Mouse (Mus musculus) limb, embryonic 15.5 days (tissue): ENCODE data around the gene Cage1. TPM values are rescaled to one million over a fixed set of nuclear protein-coding genes. Genes with fewer than 3 reads are reported as not detected.

Experiments
- ATAC-seq: fragments of 200-750 bp; cut with Nextera tagmentation; 2 replicates; pipeline ENCODE4 v1.8.0; 2017; ENCODE audit warnings: low read depth, moderate TSS enrichment; ENCODE audit not compliant: insufficient number of reproducible peaks, low FRiP score, low TSS enrichment
- H3K27ac ChIP-seq: fragments of 300-500 bp; sonication (generic); 2 replicates; pipeline ENCODE4 v1.5.1; 2015; ENCODE audit warnings: moderate library complexity, mild to moderate bottlenecking, inconsistent platforms
- H3K27me3 ChIP-seq: fragments of 300-500 bp; sonication (generic); 2 replicates; pipeline ENCODE4 v1.6.1; 2015; ENCODE audit warnings: inconsistent platforms
- H3K36me3 ChIP-seq: fragments of 300-500 bp; sonication (generic); 2 replicates; pipeline ENCODE4 v1.6.1; 2015; ENCODE audit warnings: inconsistent platforms
- H3K4me1 ChIP-seq: fragments of 300-500 bp; sonication (generic); 2 replicates; pipeline ENCODE4 v1.6.1; 2015; ENCODE audit warnings: inconsistent platforms
- H3K4me2 ChIP-seq: fragments of 300-500 bp; sonication (generic); 2 replicates; pipeline ENCODE4 v1.6.1; 2015; ENCODE audit warnings: mild to moderate bottlenecking, inconsistent platforms
- H3K4me3 ChIP-seq: fragments of 300-500 bp; sonication (generic); 2 replicates; pipeline ENCODE4 v1.5.1; 2015; ENCODE audit warnings: mild to moderate bottlenecking, inconsistent platforms
- H3K9ac ChIP-seq: fragments of 300-500 bp; sonication (generic); 2 replicates; pipeline ENCODE4 v1.6.1; 2015; ENCODE audit warnings: inconsistent platforms
- H3K9me3 ChIP-seq: fragments of 300-500 bp; sonication (generic); 2 replicates; pipeline ENCODE4 v1.6.1; 2016; ENCODE audit warnings: inconsistent platforms
- WGBS: fragments of 180-500 bp; shearing (Covaris S2); methylation state at CpG from one replicate; pipeline ENCODE4 v1.1.7; 2015; 5-methylcytosine and 5-hydroxymethylcytosine counted together
- polyA plus RNA-seq: library from polyadenylated mRNA; unstranded; fragments of >200 nt; fragmentation: Nextera tagmentation; extraction: Ambion mirVana; gene quantifications from 2 replicates; pipeline ENCODE4 v1.2.1, GENCODE M21; 2015

Cage1 gene
- polyA plus RNA-seq, result 0.78 and 1.0 TPM in 2 replicates

DNA sequence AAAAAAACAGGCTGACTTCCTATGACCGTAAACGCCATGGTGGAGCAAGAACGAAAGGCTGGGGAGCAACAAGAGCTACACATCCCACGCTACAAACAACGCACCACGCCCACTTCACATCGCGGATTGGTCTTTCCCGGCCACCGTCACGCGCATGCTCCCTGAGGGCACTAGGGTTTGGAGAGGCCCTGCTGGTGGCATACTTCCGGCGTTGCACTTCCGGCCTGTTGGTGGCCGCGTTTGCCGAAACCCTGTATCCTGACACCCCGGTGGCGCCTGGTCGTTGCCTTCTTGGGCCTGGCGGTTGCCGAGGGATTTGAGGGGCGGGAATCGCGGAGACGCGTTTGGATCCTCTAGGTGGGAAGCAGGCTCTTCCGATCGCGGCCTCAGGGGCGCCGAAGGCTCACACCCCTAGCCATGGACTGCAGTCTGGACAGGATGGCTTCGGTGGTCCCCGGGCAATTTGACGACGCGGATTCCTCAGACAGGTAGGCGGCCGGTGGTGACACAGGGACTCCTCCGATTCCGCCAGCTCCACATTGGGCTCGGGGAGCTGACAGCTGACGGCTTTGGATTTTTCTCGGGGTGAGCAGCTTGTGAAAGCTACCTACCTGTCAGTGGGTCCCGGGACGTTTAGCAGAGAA, at the start of gene Cage1:
Gene Cage1, minus strand, starts transcription at position 26 of the 644 bp plus-strand sequence.
- Histone ChIP-seq H3K9me3 (no peaks in the 10 kb centered on the region), H3K4me3 (peak within 1 kb of the TSS; percentile 65), H3K36me3 (peaks cover 25% of the 10 kb centered on the region), H3K9ac (peak within 1 kb of the TSS; percentile 67), H3K27ac (peak within 1 kb of the TSS; percentile 80), H3K4me1 (peaks cover 16% of the 10 kb centered on the region), H3K27me3 (no peaks in the 10 kb centered on the region), H3K4me2 (peak within 1 kb of the TSS; percentile 81)
- peak; percentile 92 for ATAC-seq
- WGBS, result under 1% methylated on average over 47 of the region's 47 CpGs

DNA sequence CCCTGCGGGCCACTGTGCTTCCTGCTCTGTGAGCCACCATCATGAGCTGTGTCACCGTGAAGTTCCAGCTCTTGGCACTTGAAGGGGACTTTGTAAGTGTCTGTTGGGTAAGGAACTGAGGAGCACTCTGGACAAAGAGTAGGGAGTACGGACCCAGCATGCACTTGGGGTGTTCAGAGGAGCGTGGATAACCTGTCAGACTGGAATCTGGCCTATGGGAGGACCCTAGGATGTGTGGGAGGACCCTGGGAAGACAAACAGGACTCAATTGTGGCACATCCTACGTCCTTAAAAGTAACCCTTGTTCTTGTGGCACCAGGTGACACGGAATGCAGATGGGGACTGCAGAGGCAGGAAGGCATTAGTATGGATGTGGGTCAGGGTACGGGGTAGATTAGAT, 44.3 kb upstream of the Cage1 start:
- no peaks in the 10 kb centered on the region for H3K9me3 ChIP-seq
- WGBS, result 72% methylated on average over 7 of the region's 7 CpGs
- H3K27me3 ChIP-seq, result no peaks in the 10 kb centered on the region
- ATAC-seq, result no peak
- peak overlapping the region; percentile 67 for H3K27ac ChIP-seq
- H3K4me3 ChIP-seq, result no peak overlapping the region
- H3K4me2 ChIP-seq, result no peak overlapping the region
- 0 out of 2 replicates have a peak, but pooled peaks cover 7% of the 10 kb centered on the region for H3K4me1 ChIP-seq
- H3K9ac ChIP-seq, result no peak overlapping the region
- H3K36me3 ChIP-seq, result no peaks in the 10 kb centered on the region

DNA sequence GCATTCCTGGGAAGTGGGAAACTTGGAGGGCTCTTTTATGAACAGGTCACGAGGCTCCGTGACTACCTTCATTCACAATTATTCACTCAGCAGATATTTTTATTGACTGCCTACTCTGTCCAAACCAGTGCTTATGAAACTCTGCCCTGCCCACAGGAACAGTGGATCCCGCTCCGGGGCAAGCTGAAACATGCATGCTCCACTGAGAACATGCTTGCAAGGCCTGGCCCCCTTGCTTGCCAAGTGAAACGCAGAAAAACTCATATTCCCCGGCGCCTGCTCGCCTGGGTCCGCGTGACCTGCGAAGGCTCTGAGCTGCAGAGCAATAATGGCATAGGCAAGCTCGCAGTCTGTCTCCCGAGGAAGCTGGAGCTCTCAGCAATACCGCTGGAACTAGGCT, 43.9 kb upstream of the Cage1 start:
- no peak overlapping the region for H3K4me3 ChIP-seq
- peak overlapping the region; percentile 67 for H3K27ac ChIP-seq
- ATAC-seq, result no peak
- no peaks in the 10 kb centered on the region for H3K9me3 ChIP-seq
- no peaks in the 10 kb centered on the region for H3K27me3 ChIP-seq
- WGBS, result 61% methylated on average over 14 of the region's 14 CpGs
- no peak overlapping the region for H3K9ac ChIP-seq
- no peaks in the 10 kb centered on the region for H3K36me3 ChIP-seq
- 0 out of 2 replicates have a peak, but pooled peaks cover 7% of the 10 kb centered on the region for H3K4me1 ChIP-seq
- H3K4me2 ChIP-seq, result peak overlapping the region; percentile 8; the same call in 1 of the 2 replicates

DNA sequence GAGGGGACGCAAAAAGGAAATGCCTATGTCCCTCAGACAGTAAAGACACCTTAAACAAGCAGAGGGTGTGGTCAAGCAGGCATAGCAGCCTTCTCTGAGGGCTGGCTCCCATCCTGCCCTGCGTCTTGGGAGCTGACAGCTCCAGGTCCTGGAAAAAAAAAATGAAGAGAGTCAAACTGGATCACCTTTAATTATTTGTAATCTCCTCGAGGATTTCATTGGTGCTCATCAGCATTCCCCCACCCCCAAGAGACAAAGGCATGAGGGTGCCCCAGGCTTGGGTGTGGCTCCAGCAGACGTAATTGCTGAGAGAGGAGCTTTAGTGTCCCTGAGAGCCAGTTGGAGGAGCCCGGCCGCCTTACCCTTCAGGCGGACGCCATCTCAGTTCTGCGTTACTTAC, 43.1 kb upstream of the Cage1 start:
- Histone ChIP-seq H3K4me2 (peak overlapping the region; percentile 8; the same call in 1 of the 2 replicates), H3K9me3 (no peaks in the 10 kb centered on the region), H3K4me1 (0 out of 2 replicates have a peak, but pooled peaks cover 7% of the 10 kb centered on the region), H3K36me3 (no peaks in the 10 kb centered on the region), H3K27ac (no peak overlapping the region), H3K4me3 (no peak overlapping the region), H3K9ac (no peak overlapping the region), H3K27me3 (no peaks in the 10 kb centered on the region)
- 30% methylated on average over 9 of the region's 9 CpGs for WGBS
- no peak for ATAC-seq

DNA sequence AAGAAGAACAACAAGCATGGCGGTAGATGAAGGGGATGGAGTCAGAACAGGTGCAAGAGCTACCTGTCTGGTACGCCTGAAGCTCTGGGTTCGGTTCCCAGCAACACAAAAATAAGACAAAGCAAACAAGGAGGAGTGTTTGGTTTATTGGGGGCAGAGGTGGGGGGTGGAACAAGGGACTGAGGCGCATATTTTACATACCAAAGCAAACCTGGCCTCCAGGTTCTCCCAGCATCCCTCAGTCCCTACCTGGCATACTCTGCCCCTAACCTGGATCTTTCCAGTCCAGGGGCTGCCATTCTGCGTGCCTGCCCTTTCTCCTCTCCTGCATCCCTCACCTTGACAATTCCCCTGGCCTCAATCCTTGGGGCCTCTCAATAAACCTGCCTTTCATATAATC, 42.5 kb upstream of the Cage1 start:
- no peak overlapping the region for H3K27ac ChIP-seq
- WGBS, result 67% methylated on average over 5 of the region's 5 CpGs

DNA sequence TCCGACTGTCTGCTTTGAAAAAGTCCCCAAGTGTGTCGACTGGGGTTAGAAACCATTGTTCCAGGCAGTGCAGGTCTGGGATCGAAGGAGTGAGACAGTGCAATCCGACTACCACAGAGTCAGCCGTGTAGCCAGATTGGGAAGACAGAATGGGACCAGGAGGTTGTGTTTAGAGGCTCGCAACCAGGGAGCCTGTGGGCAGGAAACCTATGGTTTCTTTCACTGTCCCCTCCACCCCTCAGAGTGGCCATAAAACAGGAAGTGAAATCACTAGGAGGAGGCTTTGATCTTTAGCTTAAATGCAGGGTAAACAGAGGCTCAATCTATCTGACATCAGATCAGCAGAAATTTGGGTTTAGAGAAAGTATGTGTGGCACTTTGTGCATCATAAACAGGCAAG, 42.0 kb upstream of the Cage1 start:
- Histone ChIP-seq H3K9me3 (no peaks in the 10 kb centered on the region), H3K4me2 (no peak overlapping the region), H3K36me3 (no peaks in the 10 kb centered on the region), H3K27me3 (no peaks in the 10 kb centered on the region), H3K4me3 (no peak overlapping the region), H3K9ac (no peak overlapping the region), H3K4me1 (0 out of 2 replicates have a peak, but pooled peaks cover 7% of the 10 kb centered on the region), H3K27ac (no peak overlapping the region)
- WGBS, result 40% methylated on average over 6 of the region's 6 CpGs
- ATAC-seq, result no peak

More for the DNA sequence above, 42.5 kb upstream of the Cage1 start:
- H3K4me3 ChIP-seq, result no peak overlapping the region
- no peak overlapping the region for H3K9ac ChIP-seq
- H3K36me3 ChIP-seq, result no peaks in the 10 kb centered on the region
- ATAC-seq, result no peak
- H3K4me1 ChIP-seq, result 0 out of 2 replicates have a peak, but pooled peaks cover 7% of the 10 kb centered on the region
- H3K27me3 ChIP-seq, result no peaks in the 10 kb centered on the region
- no peak overlapping the region for H3K4me2 ChIP-seq
- H3K9me3 ChIP-seq, result no peaks in the 10 kb centered on the region

DNA sequence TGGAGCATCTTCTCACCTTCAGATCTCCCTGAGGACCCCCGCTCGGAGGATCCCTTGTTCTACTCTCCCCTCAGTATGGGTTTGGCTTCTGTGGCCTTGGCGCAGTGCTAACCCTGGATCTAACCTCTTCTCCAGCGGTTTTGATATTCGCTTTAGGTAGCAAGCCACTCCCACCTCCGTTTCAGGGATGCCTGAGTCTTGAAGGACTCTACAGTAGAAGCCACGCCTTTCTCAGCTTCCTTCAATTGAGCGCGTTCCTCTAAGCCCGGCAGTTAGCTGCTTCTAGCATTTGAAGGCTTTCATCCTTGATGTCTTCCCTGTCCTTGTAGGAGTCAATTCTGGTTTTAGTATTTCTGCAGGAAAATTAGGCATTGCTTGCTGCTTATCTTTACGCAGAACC, 40.2 kb upstream of the Cage1 start:
- ATAC-seq, result no peak
- Histone ChIP-seq H3K4me3 (no peak overlapping the region), H3K36me3 (no peaks in the 10 kb centered on the region), H3K27me3 (no peaks in the 10 kb centered on the region), H3K4me2 (no peak overlapping the region), H3K27ac (no peak overlapping the region), H3K9me3 (no peaks in the 10 kb centered on the region), H3K9ac (no peak overlapping the region), H3K4me1 (0 out of 2 replicates have a peak, but pooled peaks cover 7% of the 10 kb centered on the region)
- 17% methylated on average over 11 of the region's 11 CpGs for WGBS

DNA sequence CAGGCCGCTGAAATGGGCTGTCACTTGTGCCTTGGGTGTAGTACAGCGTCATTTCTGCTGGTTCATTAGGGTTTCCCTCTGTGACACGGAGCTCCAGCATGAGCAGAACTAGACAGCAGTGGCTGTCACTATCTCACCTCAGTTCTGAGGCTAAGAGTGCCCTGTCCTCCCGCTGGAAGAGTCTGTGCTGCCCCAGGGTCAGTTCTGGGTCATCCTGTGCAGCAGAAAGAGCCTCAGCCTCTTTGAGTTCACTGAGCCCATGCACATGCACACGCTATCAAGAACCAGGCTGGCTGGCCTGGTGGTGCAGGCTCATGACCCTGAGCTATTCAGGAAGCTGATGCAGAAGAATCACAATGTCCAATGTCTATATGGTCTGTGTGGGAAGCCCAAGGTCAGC, 37.5 kb upstream of the Cage1 start:
- Histone ChIP-seq H3K27ac (no peak overlapping the region), H3K4me1 (0 out of 2 replicates have a peak, but pooled peaks cover 9% of the 10 kb centered on the region), H3K9ac (no peak overlapping the region), H3K4me3 (no peak overlapping the region), H3K27me3 (no peaks in the 10 kb centered on the region), H3K9me3 (no peaks in the 10 kb centered on the region), H3K36me3 (no peaks in the 10 kb centered on the region), H3K4me2 (no peak overlapping the region)
- WGBS, result 35% methylated on average over 5 of the region's 5 CpGs
- no peak for ATAC-seq

DNA sequence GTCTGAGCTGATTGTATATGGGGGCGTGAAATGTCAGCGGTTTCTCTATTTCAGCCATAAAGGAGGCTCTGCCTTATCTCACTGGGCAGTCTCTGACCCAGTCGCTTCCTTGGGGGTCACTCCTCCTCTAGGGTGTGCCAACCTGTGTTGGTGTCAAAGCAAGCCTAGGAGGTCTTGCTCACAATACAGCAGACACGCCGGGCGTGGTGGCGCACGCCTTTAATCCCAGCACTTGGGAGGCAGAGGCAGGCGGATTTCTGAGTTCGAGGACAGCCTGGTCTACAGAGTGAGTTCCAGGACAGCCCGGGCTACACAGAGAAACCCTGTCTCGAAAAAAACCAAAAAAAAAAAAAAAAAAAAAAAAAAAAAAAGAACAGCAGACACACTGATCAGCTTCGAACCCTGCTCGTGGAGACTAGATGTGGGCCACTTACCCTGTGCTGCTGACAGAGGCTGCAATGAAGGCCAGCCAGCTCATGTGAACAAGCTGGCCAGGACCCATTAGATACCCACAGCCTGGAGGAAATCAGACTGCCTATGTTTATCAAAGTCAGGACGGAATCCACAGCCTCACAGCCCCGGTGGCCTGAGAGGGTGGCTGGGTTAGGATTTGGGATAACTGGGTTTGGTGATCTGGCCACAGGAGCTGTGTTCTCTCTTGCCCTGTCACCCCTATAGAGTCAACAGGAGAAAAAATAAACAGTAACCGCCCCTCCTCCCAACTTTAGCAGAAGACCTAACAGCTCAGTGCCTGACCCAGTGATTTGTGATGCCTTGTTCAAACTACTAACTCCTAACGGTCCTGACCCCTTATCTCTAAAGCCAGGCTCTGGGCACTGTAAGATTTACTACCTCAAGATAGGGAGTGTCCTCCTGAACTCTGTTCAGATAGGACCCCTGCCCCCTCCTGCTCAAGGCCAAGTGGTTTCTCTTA, 36.8 kb upstream of the Cage1 start:
- Histone ChIP-seq H3K4me2 (no peak overlapping the region), H3K9me3 (no peaks in the 10 kb centered on the region), H3K4me1 (0 out of 2 replicates have a peak, but pooled peaks cover 9% of the 10 kb centered on the region), H3K36me3 (no peaks in the 10 kb centered on the region), H3K27me3 (no peaks in the 10 kb centered on the region), H3K27ac (no peak overlapping the region), H3K4me3 (no peak overlapping the region), H3K9ac (no peak overlapping the region)
- no peak for ATAC-seq
- 67% methylated on average over 18 of the region's 18 CpGs for WGBS

DNA sequence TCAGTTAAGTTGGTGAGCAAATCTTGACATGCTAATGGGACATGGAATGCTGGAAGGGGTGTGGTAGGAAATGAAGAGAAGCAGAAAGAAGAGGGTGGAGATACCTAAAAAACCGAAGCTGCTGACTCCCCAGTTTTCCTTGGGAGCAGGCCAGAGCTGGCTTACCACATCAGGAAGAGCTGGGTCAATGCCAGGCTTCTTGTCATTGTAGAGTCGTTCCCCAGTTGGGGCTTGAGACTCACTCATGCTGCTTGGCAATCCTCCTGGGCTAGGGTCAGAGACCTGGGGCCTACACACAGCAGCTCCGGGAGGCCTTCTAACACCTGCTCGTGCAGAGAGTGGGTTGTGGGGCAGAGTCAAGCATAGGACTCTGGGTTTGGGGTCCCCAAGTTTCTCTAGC, 34.1 kb upstream of the Cage1 start:
- H3K9ac ChIP-seq, result no peak overlapping the region
- H3K4me3 ChIP-seq, result no peak overlapping the region
- H3K4me2 ChIP-seq, result no peak overlapping the region
- H3K27ac ChIP-seq, result 0 out of 2 replicates have a peak overlapping the region, but pooled peaks have one; percentile 3
- H3K27me3 ChIP-seq, result no peaks in the 10 kb centered on the region
- H3K36me3 ChIP-seq, result no peaks in the 10 kb centered on the region; the same call in 1 of the 2 replicates
- WGBS, result 47% methylated on average over 4 of the region's 4 CpGs
- ATAC-seq, result no peak
- 0 out of 2 replicates have a peak, but pooled peaks cover 5% of the 10 kb centered on the region for H3K4me1 ChIP-seq
- no peaks in the 10 kb centered on the region for H3K9me3 ChIP-seq

DNA sequence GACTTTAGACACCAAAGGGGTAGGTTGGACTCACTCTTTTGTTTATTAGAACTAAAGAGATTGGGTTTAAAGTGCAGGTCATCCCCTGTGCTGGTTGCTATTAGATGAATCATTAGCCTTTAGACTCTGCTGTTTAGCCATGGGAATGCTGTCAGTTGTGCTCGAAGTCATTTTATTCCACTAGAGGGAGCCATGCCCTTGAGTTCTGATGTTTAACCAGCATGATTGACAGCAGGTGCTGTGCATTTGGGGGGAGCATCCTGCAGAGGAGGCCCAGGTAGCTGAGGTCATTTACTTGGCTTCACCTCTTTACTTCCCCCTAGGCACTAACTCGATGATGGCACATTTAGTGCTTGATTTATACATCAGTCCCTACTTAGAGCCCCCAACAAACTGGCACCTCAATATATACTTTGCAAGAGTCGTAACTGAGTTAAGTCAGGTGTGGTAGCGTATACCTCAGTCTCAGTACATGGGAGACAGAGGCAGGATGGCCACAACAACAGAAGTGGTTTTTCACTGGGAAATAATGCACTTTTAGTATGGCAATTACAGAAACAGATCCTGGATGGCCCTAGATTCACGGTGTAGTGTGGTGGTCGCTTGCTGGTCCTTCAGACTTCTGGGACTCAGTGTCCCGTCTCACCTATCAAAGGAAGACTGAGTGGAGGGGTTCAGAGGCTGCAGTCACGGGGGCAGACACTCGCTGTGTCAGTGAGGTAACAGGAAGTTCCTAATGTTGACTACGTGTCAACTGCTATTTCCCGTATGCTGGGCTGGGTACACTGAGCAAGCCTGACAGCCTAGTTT, 28.2 kb upstream of the Cage1 start:
- Histone ChIP-seq H3K4me1 (no peaks in the 10 kb centered on the region), H3K9ac (no peak overlapping the region), H3K27me3 (no peaks in the 10 kb centered on the region), H3K36me3 (peaks cover 27% of the 10 kb centered on the region), H3K4me2 (no peak overlapping the region), H3K27ac (no peak overlapping the region), H3K4me3 (no peak overlapping the region), H3K9me3 (no peaks in the 10 kb centered on the region)
- ATAC-seq, result no peak
- 62% methylated on average over 11 of the region's 11 CpGs for WGBS
